Mouse (Mus musculus) erythroblast, embryonic 14.5 days (primary cell): ENCODE measurements at regions not wholly inside any gene's neighbourhood (a gene's known extent, or its start where the extent isn't known, plus 50 kb on each side); places are given as distances from the start of the nearest gene placed in this dataset.

Source experiments
- H3K27me3 ChIP-seq: 2 replicates; pipeline ENCODE4 v1.6.1; 2012; ENCODE audit warnings: inconsistent platforms; ENCODE audit not compliant: control insufficient read depth
- H3K36me3 ChIP-seq: 2 replicates; pipeline ENCODE4 v1.6.1; 2012; ENCODE audit warnings: mild to moderate bottlenecking, inconsistent platforms; ENCODE audit not compliant: control insufficient read depth
- H3K4me1 ChIP-seq: 2 replicates; pipeline ENCODE4 v1.6.1; 2012; ENCODE audit warnings: inconsistent platforms; ENCODE audit not compliant: control insufficient read depth
- H3K4me3 ChIP-seq: replicated peaks from 2 replicates; pipeline ENCODE3; 2012; ENCODE audit warnings: moderate library complexity, mild to moderate bottlenecking, inconsistent platforms
- H3K9me3 ChIP-seq: 2 replicates; pipeline ENCODE4 v1.6.1; 2012; ENCODE audit warnings: low read length, inconsistent platforms, mixed read lengths; ENCODE audit not compliant: control insufficient read depth
- GATA1 ChIP-seq: IDR thresholded peaks from 2 replicates; pipeline ENCODE4 v1.6.1; 2012; ENCODE audit warnings: low read length, inconsistent platforms, mixed read lengths
- TAL1 ChIP-seq: IDR thresholded peaks from 3 replicates; pipeline ENCODE4 v1.6.1; 2012; ENCODE audit warnings: low read length, inconsistent platforms, mixed read lengths

DNA sequence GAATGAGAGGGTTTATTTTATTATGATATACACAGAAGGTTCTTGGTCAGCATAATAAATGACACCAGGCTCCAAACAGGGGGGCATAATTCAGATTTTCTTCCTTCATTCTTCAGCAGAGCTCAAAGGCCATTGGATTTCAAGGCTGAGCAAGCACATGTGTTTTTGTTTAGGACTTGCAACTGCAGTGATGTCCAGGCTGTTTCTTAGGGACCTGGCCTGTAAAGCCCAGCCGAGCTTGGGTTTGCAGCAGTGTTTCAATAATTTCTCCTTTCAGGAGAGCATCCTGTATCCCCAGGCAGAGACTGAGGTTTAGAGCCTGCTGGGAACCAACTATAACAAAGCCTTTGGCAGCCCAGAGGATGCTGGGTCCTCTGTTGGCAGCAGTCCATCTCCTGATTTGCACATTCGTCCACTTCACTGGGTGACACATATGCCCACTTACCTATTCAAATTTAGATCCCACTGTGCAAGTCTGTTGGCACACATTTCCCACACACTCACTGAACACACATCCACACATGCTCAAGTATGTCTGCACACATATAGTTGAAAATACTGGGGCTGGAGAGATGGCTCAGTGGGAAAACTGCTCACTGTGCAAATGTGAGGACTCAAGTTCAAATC, 247.2 kb downstream of the Insig2 start:
- no peak for TF ChIP-seq TAL1
- TF ChIP-seq GATA1 = no peak
- no peaks in the 10 kb centered on the region for H3K9me3 ChIP-seq
- no peak overlapping the region for H3K4me3 ChIP-seq
- peaks cover 2% of the 10 kb centered on the region for H3K4me1 ChIP-seq
- H3K27me3 ChIP-seq = no peaks in the 10 kb centered on the region
- no peaks in the 10 kb centered on the region for H3K36me3 ChIP-seq

DNA sequence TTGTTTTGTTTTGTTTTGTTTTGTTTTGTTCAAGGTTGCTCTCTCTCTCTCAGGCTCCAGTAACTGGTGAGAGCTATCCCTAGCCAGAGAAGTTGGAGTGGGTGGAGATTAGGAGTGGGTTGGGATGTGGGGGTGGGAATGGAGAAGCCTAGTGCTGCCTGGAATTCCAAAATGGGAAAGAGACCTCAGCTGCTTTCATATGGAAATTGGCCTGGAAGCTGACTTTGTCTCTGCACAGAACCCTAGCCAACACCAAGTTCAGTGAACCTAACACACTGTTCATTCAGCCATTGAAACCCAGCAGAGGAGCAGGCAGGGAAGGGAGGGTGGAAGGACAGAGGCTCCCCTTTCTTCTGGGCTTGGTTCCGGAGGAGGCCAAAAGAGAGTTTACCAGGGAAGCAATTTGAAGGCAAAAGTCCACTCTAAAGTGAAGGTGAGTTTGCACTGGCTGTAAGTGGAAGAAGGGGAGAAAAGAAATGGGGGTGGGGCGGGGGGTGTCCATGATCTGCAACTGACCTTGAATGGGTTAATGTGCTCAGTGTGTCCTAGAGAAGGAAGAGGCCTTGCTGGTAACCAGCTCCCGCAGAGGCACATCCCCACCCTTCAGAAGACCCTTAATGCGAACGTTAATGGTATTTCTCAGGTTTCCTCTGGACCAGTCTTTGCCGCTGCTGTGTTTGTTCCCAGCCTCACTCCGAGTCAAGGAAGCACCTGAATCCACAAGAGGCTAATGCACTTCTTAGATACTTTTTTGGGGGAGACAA, 245.1 kb downstream of the Insig2 start:
- H3K9me3 ChIP-seq = no peaks in the 10 kb centered on the region
- no peak for TF ChIP-seq GATA1
- TF ChIP-seq TAL1 = no peak
- no peaks in the 10 kb centered on the region for H3K36me3 ChIP-seq
- H3K27me3 ChIP-seq = no peaks in the 10 kb centered on the region
- H3K4me3 ChIP-seq = no peak overlapping the region
- peaks cover 17% of the 10 kb centered on the region for H3K4me1 ChIP-seq

DNA sequence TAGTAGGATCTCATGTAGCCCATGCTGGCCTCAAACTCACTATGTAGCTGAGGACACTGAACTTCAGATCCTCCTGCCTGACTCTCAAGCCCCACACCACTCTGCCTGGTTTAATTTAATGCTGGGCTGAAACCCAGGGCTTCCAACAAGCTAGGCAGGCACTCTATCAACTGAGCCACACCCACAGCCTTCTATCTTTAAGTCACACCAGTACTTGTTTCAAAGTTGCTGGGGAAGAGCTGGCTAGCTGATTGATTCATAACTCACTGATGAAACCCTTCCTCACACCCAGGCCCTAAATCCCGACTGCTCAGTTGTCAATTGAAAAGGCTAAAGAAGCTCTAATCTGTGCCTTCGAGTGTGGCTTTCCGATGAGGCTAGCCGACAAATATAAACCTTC, 241.8 kb downstream of the Insig2 start:
- Histone ChIP-seq H3K4me3 (no peak overlapping the region), H3K4me1 (peaks cover 42% of the 10 kb centered on the region), H3K9me3 (no peaks in the 10 kb centered on the region), H3K27me3 (no peaks in the 10 kb centered on the region), H3K36me3 (no peaks in the 10 kb centered on the region)
- TF ChIP-seq TAL1 (no peak), GATA1 (no peak)

DNA sequence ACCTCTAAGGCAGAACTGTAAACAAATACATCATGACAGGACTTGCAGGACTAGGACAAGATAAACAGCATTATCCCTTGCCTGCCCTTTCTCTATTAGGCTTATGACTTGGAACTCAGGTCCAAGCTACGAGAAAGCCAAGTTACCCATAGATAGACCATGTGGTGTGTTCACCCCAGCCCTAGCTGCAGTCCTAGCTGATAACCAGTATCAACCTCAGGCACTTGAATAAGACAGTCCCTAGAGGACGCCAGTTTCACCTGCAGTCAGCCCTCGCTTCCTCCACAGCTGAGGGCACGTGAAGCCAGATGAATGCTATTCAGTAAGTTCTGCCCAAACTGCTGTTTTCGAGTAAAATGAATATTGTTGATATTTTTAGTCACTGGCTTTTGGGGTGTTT, 239.5 kb downstream of the Insig2 start:
- no peaks in the 10 kb centered on the region for H3K9me3 ChIP-seq
- no peak overlapping the region for H3K4me3 ChIP-seq

DNA sequence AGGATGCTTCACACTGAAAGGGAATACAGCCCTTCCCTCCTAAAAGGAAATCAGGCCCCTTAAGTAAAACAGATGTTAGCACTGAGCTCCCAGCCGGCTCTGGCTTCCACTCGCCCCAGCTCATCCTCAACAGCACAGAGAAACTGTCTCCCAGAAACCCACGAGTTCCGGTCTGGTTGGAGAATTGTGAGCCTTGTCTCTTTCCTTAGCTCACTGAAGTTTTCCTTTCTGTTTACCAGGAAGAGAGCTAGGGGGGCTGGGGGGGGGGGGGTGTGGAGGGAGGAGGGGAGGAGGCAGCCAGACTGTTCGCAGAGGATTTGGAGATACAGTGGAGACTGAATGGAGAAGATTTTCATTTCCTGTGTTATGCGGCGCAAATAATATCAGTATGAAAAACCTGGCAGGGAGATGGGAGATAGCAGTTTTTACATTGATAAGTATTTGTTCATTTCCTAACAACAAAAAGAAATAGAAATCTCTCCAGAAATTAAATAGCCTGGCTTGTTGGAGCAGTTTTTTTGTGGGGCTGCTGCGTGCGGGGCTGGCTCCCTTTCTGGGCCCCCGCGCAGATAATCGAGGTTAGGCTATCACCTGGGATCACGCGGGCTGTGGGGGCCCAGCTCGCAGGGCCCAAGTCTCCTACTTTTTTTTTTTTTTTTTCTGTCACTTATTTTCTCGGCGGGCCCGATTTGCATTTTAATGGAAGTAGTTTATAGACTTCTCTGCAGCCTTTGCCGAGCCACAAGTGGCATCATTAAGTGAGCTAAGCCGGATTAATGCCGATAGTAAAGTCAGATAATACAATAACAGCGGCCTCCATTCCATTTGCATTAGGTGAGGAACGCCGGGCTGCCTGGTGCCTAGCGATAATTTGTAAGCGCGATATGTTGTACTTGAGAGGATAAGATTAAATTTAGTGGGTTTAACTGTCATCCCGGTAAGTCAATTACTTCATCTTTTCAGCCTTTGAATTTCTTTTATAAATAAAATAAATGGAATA, 235.5 kb downstream of the Insig2 start:
- H3K36me3 ChIP-seq = no peaks in the 10 kb centered on the region
- no peaks in the 10 kb centered on the region; the same call in 1 of the 2 replicates for H3K27me3 ChIP-seq
- peaks cover 52% of the 10 kb centered on the region for H3K4me1 ChIP-seq
- peak overlapping the region; percentile 41 for H3K4me3 ChIP-seq
- H3K9me3 ChIP-seq = no peaks in the 10 kb centered on the region
- TF ChIP-seq GATA1 (no peak), TAL1 (no peak)

More for the DNA sequence above, 239.5 kb downstream of the Insig2 start:
- TF ChIP-seq GATA1 = no peak
- TF ChIP-seq TAL1 = no peak
- H3K36me3 ChIP-seq = no peaks in the 10 kb centered on the region
- H3K27me3 ChIP-seq = no peaks in the 10 kb centered on the region; the same call in 1 of the 2 replicates
- H3K4me1 ChIP-seq = peaks cover 59% of the 10 kb centered on the region

DNA sequence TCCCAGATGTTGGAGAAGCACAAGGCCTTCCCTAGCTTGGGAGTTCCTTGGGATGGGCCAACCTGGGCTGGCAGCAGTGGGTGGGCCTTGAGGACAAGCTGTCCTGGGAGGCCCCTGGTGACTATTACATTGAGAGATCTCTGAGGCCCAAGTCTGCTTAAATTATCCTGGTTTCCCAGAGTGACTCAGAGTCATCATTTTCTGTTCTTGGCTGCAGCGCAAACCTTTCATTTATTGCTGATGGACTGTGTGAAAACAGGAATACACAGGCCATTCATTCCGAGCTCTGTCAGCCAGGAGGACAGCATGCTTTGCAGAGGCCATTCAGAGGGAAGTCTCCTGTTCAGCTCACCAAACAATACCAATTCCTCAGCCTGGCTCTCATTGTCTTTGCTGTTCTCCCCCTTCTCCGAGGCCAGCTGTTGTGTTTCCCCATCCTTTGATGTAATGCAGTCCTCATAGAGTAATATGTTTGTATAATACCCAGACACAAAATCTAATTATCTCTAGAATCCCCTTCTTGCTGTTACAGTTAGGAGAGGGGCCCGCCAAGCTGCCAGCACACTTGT, 220.5 kb downstream of the Insig2 start:
- no peaks in the 10 kb centered on the region for H3K27me3 ChIP-seq
- no peaks in the 10 kb centered on the region for H3K36me3 ChIP-seq
- H3K9me3 ChIP-seq = no peaks in the 10 kb centered on the region
- H3K4me3 ChIP-seq = no peak overlapping the region
- no peak for TF ChIP-seq GATA1
- no peak for TF ChIP-seq TAL1
- peaks cover 8% of the 10 kb centered on the region for H3K4me1 ChIP-seq

DNA sequence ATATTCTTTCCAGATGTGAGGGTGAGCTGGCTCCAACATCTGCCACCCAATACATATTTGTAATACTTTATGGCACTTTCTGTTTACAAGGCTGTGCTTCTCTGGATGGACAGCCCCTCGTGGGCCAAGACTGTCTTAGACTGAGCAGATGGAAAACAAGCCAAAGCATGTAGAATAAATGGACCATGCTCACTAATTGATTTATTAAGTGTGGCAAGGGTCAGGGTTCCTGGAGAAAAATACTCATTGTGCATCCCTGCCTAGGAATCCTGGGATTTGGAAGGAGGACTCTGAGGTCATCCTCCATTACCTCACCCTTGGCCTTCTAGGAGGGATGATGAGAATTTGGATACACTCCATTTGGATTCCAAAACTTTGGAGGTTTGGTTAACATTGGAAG, 219.9 kb downstream of the Insig2 start:
- Histone ChIP-seq H3K4me1 (peaks cover 8% of the 10 kb centered on the region), H3K27me3 (no peaks in the 10 kb centered on the region), H3K36me3 (no peaks in the 10 kb centered on the region), H3K9me3 (no peaks in the 10 kb centered on the region), H3K4me3 (no peak overlapping the region)
- TF ChIP-seq GATA1 (no peak), TAL1 (no peak)

DNA sequence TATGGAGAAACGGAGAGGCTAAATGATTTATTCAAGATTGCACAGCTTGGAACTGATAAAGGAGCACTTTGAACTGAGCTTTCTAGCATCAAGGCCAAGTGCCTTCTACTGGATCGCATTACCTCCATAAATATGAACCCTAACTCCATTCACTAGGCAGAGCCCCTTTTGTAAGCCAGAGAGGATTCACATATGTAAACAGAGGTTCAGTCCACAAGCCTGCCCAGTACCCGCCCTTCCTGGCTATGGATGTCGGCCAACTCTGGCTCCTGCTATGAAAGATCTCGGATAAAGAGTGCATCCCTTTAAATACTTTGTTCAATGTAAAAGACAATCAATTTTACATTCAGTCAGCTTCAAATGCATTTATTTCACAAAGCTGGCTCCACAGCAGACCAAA, 215.8 kb downstream of the Insig2 start:
- Histone ChIP-seq H3K27me3 (no peaks in the 10 kb centered on the region), H3K4me3 (no peak overlapping the region), H3K4me1 (peaks cover 8% of the 10 kb centered on the region), H3K36me3 (no peaks in the 10 kb centered on the region), H3K9me3 (no peaks in the 10 kb centered on the region)
- TF ChIP-seq TAL1 = no peak
- no peak for TF ChIP-seq GATA1
